Mouse (Mus musculus) c-Kit-positive CD71-positive TER-119-positive erythroid progenitor cells, embryonic 14.5 days (primary cell): ENCODE data around the gene 2010300C02Rik.

ENCODE experiments used
- DNase-seq: peaks from one replicate; pipeline ENCODE4 v3.0.0-alpha.2; 2013; ENCODE audit warnings: low spot score

2010300C02Rik gene

GRCm38 (mm10) chr1:37572528-37573272 is 147.2 kb downstream of the 2010300C02Rik start:
- no peak for DNase-seq

GRCm38 (mm10) chr1:37568379-37568778 is 151.5 kb downstream of the 2010300C02Rik start:
- no peak for DNase-seq

GRCm38 (mm10) chr1:37566754-37567153 is 153.1 kb downstream of the 2010300C02Rik start:
- DNase-seq = no peak

GRCm38 (mm10) chr1:37566344-37566743 is 153.5 kb downstream of the 2010300C02Rik start:
- no peak for DNase-seq

GRCm38 (mm10) chr1:37565396-37565795 is 154.5 kb downstream of the 2010300C02Rik start:
- no peak for DNase-seq

- DNase-seq = no peak
Observed at GRCm38 (mm10) chr1:37561955-37562354, 157.9 kb downstream of the 2010300C02Rik start.
